Mouse (Mus musculus) ES-E14 (cell line): ENCODE measurements around the gene Crb1. TPM values are rescaled to one million over a fixed set of nuclear protein-coding genes. Genes with fewer than 3 reads are reported as not detected.

ENCODE experiments used
- DNase-seq: peaks from one replicate; pipeline ENCODE4 v3.0.0-alpha.2; 2013; ENCODE audit warnings: low read depth, low spot score
- H3K27ac ChIP-seq: 2 replicates; pipeline ENCODE4 v1.5.1; 2012; ENCODE audit warnings: low read depth, mild to moderate bottlenecking, low read length, moderate library complexity, mixed read lengths; ENCODE audit not compliant: poor library complexity, insufficient read depth, severe bottlenecking
- H3K36me3 ChIP-seq: 2 replicates; pipeline ENCODE4 v1.6.1; 2012; ENCODE audit warnings: mild to moderate bottlenecking, low read length, moderate library complexity, mixed read lengths; ENCODE audit not compliant: control insufficient read depth, poor library complexity, insufficient read depth, severe bottlenecking
- H3K4me1 ChIP-seq, 2 experiments: fragments of 150-350 bp in 1 of 2; sonication (generic) in 1 of 2; 2 replicates each; pipeline ENCODE4 v1.6.1; 2012; ENCODE audit warnings: low read length in 2 of 2, mild to moderate bottlenecking in 1 of 2, mixed read lengths in 1 of 2; ENCODE audit not compliant: control insufficient read depth in 2 of 2, insufficient read depth in 2 of 2, poor library complexity in 1 of 2
- H3K4me3 ChIP-seq, 2 experiments: fragments of 150-350 bp in 1 of 2; sonication (generic) in 1 of 2; 2 replicates each; pipeline ENCODE4 v1.5.1; 2012; ENCODE audit warnings: low read length in 2 of 2, low read depth in 1 of 2, mild to moderate bottlenecking in 1 of 2, mixed read lengths in 1 of 2; ENCODE audit not compliant: insufficient read depth in 1 of 2, poor library complexity in 1 of 2, severe bottlenecking in 1 of 2
- H3K9ac ChIP-seq: 2 replicates; pipeline ENCODE4 v1.6.1; 2012; ENCODE audit warnings: low read depth, mild to moderate bottlenecking, low read length, mixed read lengths; ENCODE audit not compliant: poor library complexity, insufficient read depth, severe bottlenecking
- H3K9me3 ChIP-seq: fragments of 150-350 bp; sonication (generic); 2 replicates; pipeline ENCODE4 v1.6.1; 2012; ENCODE audit warnings: low read depth, mild to moderate bottlenecking, low read length; ENCODE audit not compliant: control insufficient read depth, insufficient read depth
- CHD2 ChIP-seq: IDR thresholded peaks from 2 replicates; pipeline ENCODE4 v1.6.1; 2014; ENCODE audit warnings: mild to moderate bottlenecking, low read depth, low read length, inconsistent platforms
- HCFC1 ChIP-seq: IDR thresholded peaks from 2 replicates; pipeline ENCODE4 v1.6.1; 2012; ENCODE audit warnings: low read length, inconsistent platforms, borderline replicate concordance; ENCODE audit not compliant: insufficient read depth
- MAFK ChIP-seq: IDR thresholded peaks from 2 replicates; pipeline ENCODE4 v1.6.1; 2014; ENCODE audit warnings: mild to moderate bottlenecking, low read depth, low read length, inconsistent platforms; ENCODE audit not compliant: insufficient read depth
- ZC3H11A ChIP-seq: IDR thresholded peaks from 2 replicates; pipeline ENCODE4 v1.6.1; 2012; ENCODE audit warnings: low read depth, mild to moderate bottlenecking, inconsistent platforms, low read length, borderline replicate concordance
- ZNF384 ChIP-seq: IDR thresholded peaks from 2 replicates; pipeline ENCODE4 v1.6.1; 2012; ENCODE audit warnings: low read depth, low read length, inconsistent platforms
- in situ Hi-C, 2 experiments: fragments of 600-800 bp; cut with MboI; formaldehyde crosslinking; loops; one replicate each; pipeline ENCODE4 v1.15.1; 2025; ENCODE audit warnings: low sequenced_read_pairs in 2 of 2, inconsistent platforms in 1 of 2; ENCODE audit not compliant: unreplicated experiment in 2 of 2
- total RNA-seq: library from RNA; depleted of rRNA; stranded (reverse); fragments of 300-350 nt; gene quantifications from 2 replicates; pipeline ENCODE4 v1.2.3, GENCODE M21; 2012

The Crb1 gene
- total RNA-seq, 1 experiment, result 0.18 TPM

- H3K36me3 ChIP-seq, result peaks cover 6% of the 10 kb centered on the region; the same call in 1 of the 2 replicates
- in situ Hi-C loops, result loop anchor here in 1 of 2 experiments (25.0 kb wide), 1 partner anchor 337 kb away; the partner anchor contains the start of gene Lhx9
- TF ChIP-seq MAFK (no peak), ZNF384 (no peak), ZC3H11A (no peak), HCFC1 (no peak), CHD2 (no peak)
Observed at GRCm38 (mm10) chr1:139174058-139174832, 202.7 kb downstream of the Crb1 start.

GRCm38 (mm10) chr1:139162814-139163213 lies 214.1 kb downstream of the Crb1 start:
- H3K4me3 ChIP-seq, result no peak overlapping the region
- in situ Hi-C loops, result loop anchor here (5.0 to 25.0 kb wide), 2 partner anchors 326 kb away; partner anchors contain the start of gene Lhx9 (in 1 of the 2)
- no peak overlapping the region for H3K9ac ChIP-seq
- TF ChIP-seq CHD2 (no peak), ZC3H11A (no peak), HCFC1 (no peak), MAFK (no peak), ZNF384 (no peak)
- no peak overlapping the region for H3K27ac ChIP-seq
- peak; percentile 31 for DNase-seq
- no peaks in the 10 kb centered on the region for H3K9me3 ChIP-seq
- no peaks in the 10 kb centered on the region for H3K4me1 ChIP-seq
- H3K36me3 ChIP-seq, result no peaks in the 10 kb centered on the region; the same call in 1 of the 2 replicates

More at GRCm38 (mm10) chr1:139174058-139174832, 202.7 kb downstream of the Crb1 start:
- Histone ChIP-seq H3K4me3 (no peak overlapping the region), H3K27ac (no peak overlapping the region), H3K9me3 (no peaks in the 10 kb centered on the region), H3K9ac (no peak overlapping the region), H3K4me1 (no peaks in the 10 kb centered on the region)
- DNase-seq, result no peak

GRCm38 (mm10) chr1:139161619-139162018 lies 215.3 kb downstream of the Crb1 start:
- Histone ChIP-seq H3K36me3 (no peaks in the 10 kb centered on the region; the same call in 1 of the 2 replicates), H3K9ac (no peak overlapping the region), H3K4me1 (no peaks in the 10 kb centered on the region), H3K4me3 (no peak overlapping the region), H3K27ac (no peak overlapping the region), H3K9me3 (no peaks in the 10 kb centered on the region)
- in situ Hi-C loops, result loop anchor here (5.0 to 25.0 kb wide), 2 partner anchors 324 kb away; partner anchors contain the start of gene Lhx9 (in 1 of the 2)
- TF ChIP-seq HCFC1 (no peak), MAFK (no peak), CHD2 (no peak), ZNF384 (no peak)
- DNase-seq, result peak; percentile 41

- TF ChIP-seq MAFK (no peak), ZC3H11A (peak; percentile 39; the same call in 1 of the 2 replicates), CHD2 (no peak)
- no peaks in the 10 kb centered on the region for H3K4me1 ChIP-seq
- no peak overlapping the region for H3K4me3 ChIP-seq
- DNase-seq, result peak; percentile 17
- no peaks in the 10 kb centered on the region; the same call in 1 of the 2 replicates for H3K36me3 ChIP-seq
- no peak overlapping the region for H3K9ac ChIP-seq
- in situ Hi-C loops, result loop anchor here in 1 of 2 experiments (25.0 kb wide), 1 partner anchor 319 kb away; the partner anchor contains the start of gene Lhx9
- H3K9me3 ChIP-seq, result no peaks in the 10 kb centered on the region
- H3K27ac ChIP-seq, result no peak overlapping the region
Observed at GRCm38 (mm10) chr1:139156397-139156796, 220.5 kb downstream of the Crb1 start.

- no peak for DNase-seq
- H3K36me3 ChIP-seq, result no peaks in the 10 kb centered on the region
- H3K4me3 ChIP-seq, result no peak overlapping the region
- H3K9ac ChIP-seq, result no peak overlapping the region
- no peaks in the 10 kb centered on the region for H3K4me1 ChIP-seq
- TF ChIP-seq ZC3H11A (no peak), CHD2 (no peak), MAFK (no peak), HCFC1 (no peak), ZNF384 (no peak)
- H3K27ac ChIP-seq, result no peak overlapping the region
- in situ Hi-C loops, result loop anchor here in 1 of 2 experiments (25.0 kb wide), 1 partner anchor 316 kb away; the partner anchor contains the start of gene Lhx9
- no peaks in the 10 kb centered on the region for H3K9me3 ChIP-seq
Observed at GRCm38 (mm10) chr1:139153493-139153892, 223.4 kb downstream of the Crb1 start.
